Mouse (Mus musculus): ENCODE results near the gene Trim61. TPM values are rescaled to one million over a fixed set of nuclear protein-coding genes. Genes with fewer than 3 reads are reported as not detected.

Gene Trim61
- polyA plus RNA-seq, 1 experiment, result not detected

GRCm38 (mm10) chr8:64987731-64988130 lies 30.6 kb downstream of the Trim61 start, which contains the start of gene Trim75:
Gene Trim75 (minus strand): TSS chr8:64987831.
- DNase-seq (ENCODE audit: low spot score), result no peak

GRCm38 (mm10) chr8:64983150-64983897 lies 35.0 kb downstream of the Trim61 start:
- no peak for DNase-seq (ENCODE audit: low spot score)

Other genes with a start within 250 kb of the Trim61 start
- gene Klhl2, start 168.5 kb downstream of the Trim61 start, polyA plus RNA-seq (2012; rRNA removed), result 20.1 and 20.2 TPM in 2 replicates
- 19.4 and 23.3 TPM in 2 replicates for gene Tmem192, start 71.3 kb downstream of the Trim61 start, polyA plus RNA-seq (2012; rRNA removed)
- gene Trim75, start 30.7 kb downstream of the Trim61 start, polyA plus RNA-seq (2012; rRNA removed), result not detected in 2 replicates
- gene Trim60, start 61 bp upstream of the Trim61 start, polyA plus RNA-seq (2012; rRNA removed), result not detected in 2 replicates
- gene Apela, start 18.8 kb upstream of the Trim61 start, polyA plus RNA-seq (2012; rRNA removed), result 0.76 and 0.84 TPM in 2 replicates
- gene Gm10663, start 56.5 kb upstream of the Trim61 start, polyA plus RNA-seq (2012; rRNA removed), result not detected in 2 replicates
- gene BC030870, start 111.0 kb upstream of the Trim61 start, polyA plus RNA-seq (2012; rRNA removed), result not detected in 2 replicates